11 mouse cellular contexts compared by ENCODE assay signal in the genomic region with DNA sequence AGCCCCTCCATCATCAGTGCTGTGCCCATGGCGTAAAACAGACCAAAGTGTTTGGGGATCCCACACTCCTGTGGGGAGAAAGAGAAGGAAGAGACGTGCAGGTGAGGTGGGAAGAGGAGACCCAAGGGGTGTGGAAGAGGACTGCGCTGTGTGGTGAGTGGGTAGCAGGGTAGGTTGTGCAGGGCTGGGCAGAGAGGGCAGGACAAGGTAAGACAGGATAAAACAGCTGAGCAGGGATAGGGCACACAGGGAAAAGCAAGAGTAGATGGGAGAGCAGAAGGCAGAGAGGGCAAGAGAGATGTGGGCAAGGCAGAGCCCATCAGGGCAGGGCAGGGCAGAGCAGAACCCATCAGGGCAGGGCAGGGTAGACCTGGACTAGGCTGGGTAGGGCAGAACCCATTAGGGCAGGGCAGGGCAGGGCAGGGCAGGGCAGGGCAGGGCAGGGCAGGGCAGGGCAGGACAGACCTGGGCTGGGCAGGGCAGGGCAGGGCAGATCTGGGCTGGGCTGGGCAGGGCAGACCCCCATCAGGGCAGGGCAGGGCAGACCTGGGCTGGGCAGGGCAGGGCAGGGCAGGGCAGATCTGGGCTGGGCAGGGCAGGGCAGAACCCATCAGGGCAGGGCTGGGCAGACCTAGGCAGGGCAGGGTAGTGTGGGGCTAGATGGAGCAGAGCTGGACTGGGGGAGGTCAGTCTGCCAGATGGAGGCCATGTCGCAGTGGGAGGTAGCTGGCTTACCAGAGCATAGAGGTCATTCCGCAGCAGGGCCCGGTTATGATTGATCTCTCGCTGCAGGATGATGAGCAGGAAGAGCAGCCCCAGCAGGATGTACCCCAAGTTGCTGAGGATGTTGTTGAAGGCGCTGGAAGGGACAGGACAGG. TPM values are rescaled to one million over a fixed set of nuclear protein-coding genes. Genes with fewer than 3 reads are reported as not detected.
A peak's percentile ranks its signal among the peaks of the same experiment; 100 is the strongest.
DNase-seq lines count a peak whose midpoint lies in the region; ATAC-seq and TF ChIP-seq lines count a peak whose summit lies in the region.
"Had no signal": no experiment of that assay in that cellular context is flagged by ENCODE, and none has a peak within 500 bp of the region (broad histone marks: within the 10 kb centered on the region; RNA-seq: fewer than 3 reads in every experiment).

No protein-coding gene starts in this region.

- no peak for TF ChIP-seq EP300 in lung, postnatal 0 days (IDR thresholded peaks at IDR 0.05)

- no peak overlapping the region for H3K4me3 ChIP-seq in lung, postnatal 0 days (ENCODE audit: low read depth, low read length)
- H3K4me3 ChIP-seq in macrophage (ENCODE audit: inconsistent target): no peak overlapping the region
- H3K4me3 ChIP-seq: myocyte had no signal

- H3K27ac ChIP-seq in lung, postnatal 0 days (ENCODE audit: low read length): no peak overlapping the region
- H3K27ac ChIP-seq in macrophage: 0 out of 2 replicates have a peak overlapping the region, but pooled peaks have one; percentile 10

- ATAC-seq in lung, postnatal 0 days: 0 out of 2 replicates have a peak, but pooled peaks have one; percentile 4

- no peak overlapping the region for H3K4me2 ChIP-seq in lung, postnatal 0 days (replicated peaks; ENCODE audit: low read depth, low read length)

- no peak for TF ChIP-seq CTCF in lung, postnatal 0 days (IDR thresholded peaks at IDR 0.05)

- no peak overlapping the region for H3K9ac ChIP-seq in lung, postnatal 0 days (replicated peaks; ENCODE audit: low read depth)

- no peaks in the 10 kb centered on the region for H3K79me2 ChIP-seq in macrophage (ENCODE audit: inconsistent target)

- DNase-seq in cerebellum, adult 18-20 months: peak; percentile 57 to 61
- DNase-seq in cerebellum, adult 8-10 months: no peak
- no peak for DNase-seq in lung, postnatal 0 days (ENCODE audit: low spot score)
- no peak for DNase-seq in lung, postnatal 10 days
- DNase-seq in induced T-regulatory cell, adult 2 months (ENCODE audit: low read depth): peak; percentile 14
- DNase-seq in layer of hippocampus, adult 18-20 months (ENCODE audit: low spot score in 2 of 2): no peak
- DNase-seq in layer of hippocampus, adult 11-12 months (ENCODE audit: low spot score): no peak
- DNase-seq: kidney, adult 18-20 months had no signal

- peaks cover 59% of the 10 kb centered on the region for H3K36me3 ChIP-seq in lung, postnatal 0 days (ENCODE audit: insufficient read depth, low read length)
- H3K36me3 ChIP-seq in macrophage (ENCODE audit: inconsistent target): peaks cover 64% of the 10 kb centered on the region

- H3K9me3 ChIP-seq in lung, postnatal 0 days (ENCODE audit: low read length): no peaks in the 10 kb centered on the region
- H3K9me3 ChIP-seq: G1E had no signal

- no peaks in the 10 kb centered on the region for H3K27me3 ChIP-seq in lung, postnatal 0 days (replicated peaks; ENCODE audit: insufficient read depth, low read length)

- 90% methylated on average over 8 of the region's 8 CpGs for WGBS in lung, postnatal 0 days
- whole genome bisulfite sequencing in macrophage (ENCODE audit: missing documents): 91% methylated on average over 8 of the region's 8 CpGs

- no peaks in the 10 kb centered on the region for H3K4me1 ChIP-seq in lung, postnatal 0 days (ENCODE audit: insufficient read depth, low read depth, low read length)

RNA-seq across cellular contexts. Expression of gene Tagln, which starts 8.0 kb away (rescaled TPM):
- 153 and 184 TPM in 2 replicates for polyA plus RNA-seq in lung, postnatal 0 days (2015; fragmentation: Nextera tagmentation; extraction: Ambion mirVana)
- 10 to 100 TPM in 1 of 26 experiments, 1 to 10 TPM in 20, under 1 TPM in 3, not detected in 2; 0.46 to 50.5 (median 2.8) TPM for total RNA-seq in macrophage (2018; cell fraction: chromatin; rRNA removed)
- under 1 TPM in 13 of 26 experiments, not detected in 13; 0.10 to 0.48 (median 0.18) TPM for total RNA-seq in macrophage (2018; cell fraction: cytosol; rRNA removed)
- 1 to 10 TPM in 15 of 26 experiments, under 1 TPM in 6, not detected in 5; 0.38 to 8.2 (median 1.3) TPM for total RNA-seq in macrophage (2018; cell fraction: nucleus; rRNA removed)
- polyA plus RNA-seq in macrophage (2018): 0.29 to 2.3 TPM in 2 of 3 replicates, not detected in the other
- total RNA-seq in layer of hippocampus, adult 18-20 months (2021): 1 to 10 TPM; 3.4 to 8.3 TPM

RNA-seq across cellular contexts. Expression of gene Sidt2, which starts 11.2 kb away (rescaled TPM):
- 55.4 and 58.7 TPM in 2 replicates for polyA plus RNA-seq in lung, postnatal 0 days (2015; fragmentation: Nextera tagmentation; extraction: Ambion mirVana)
- 100 to 1,000 TPM in 23 of 26 experiments, 10 to 100 TPM in 3; 72.4 to 298 (median 167) TPM for total RNA-seq in macrophage (2018; cell fraction: chromatin; rRNA removed)
- total RNA-seq in macrophage (2018; cell fraction: cytosol; rRNA removed): 100 to 1,000 TPM in 13 of 26 experiments, 10 to 100 TPM in 13; 44.5 to 165 (median 81.6) TPM
- 100 to 1,000 TPM in 13 of 26 experiments, 10 to 100 TPM in 13; 65.9 to 220 (median 115) TPM for total RNA-seq in macrophage (2018; cell fraction: nucleus; rRNA removed)
- 48.8 to 139 TPM (median 91.4 TPM) in 3 replicates for polyA plus RNA-seq in macrophage (2018)
- total RNA-seq in layer of hippocampus, adult 18-20 months (2021): 10 to 100 TPM; 69.1 to 76.4 TPM

RNA-seq across cellular contexts. Expression of gene Rnf214, which starts 37.2 kb away (rescaled TPM):
- 29.5 and 32.3 TPM in 2 replicates for polyA plus RNA-seq in lung, postnatal 0 days (2015; fragmentation: Nextera tagmentation; extraction: Ambion mirVana)
- total RNA-seq in macrophage (2018; cell fraction: chromatin; rRNA removed): 100 to 1,000 TPM in 18 of 26 experiments, 10 to 100 TPM in 8; 36.2 to 226 (median 145) TPM
- 10 to 100 TPM; 24.4 to 50.7 (median 39.8) TPM for total RNA-seq in macrophage (2018; cell fraction: cytosol; rRNA removed)
- total RNA-seq in macrophage (2018; cell fraction: nucleus; rRNA removed): 100 to 1,000 TPM in 5 of 26 experiments, 10 to 100 TPM in 21; 33.3 to 106 (median 74.4) TPM
- polyA plus RNA-seq in macrophage (2018): 17.7 to 39.2 TPM (median 25.2 TPM) in 3 replicates
- 10 to 100 TPM; 71.8 to 73.2 TPM for total RNA-seq in layer of hippocampus, adult 18-20 months (2021)

RNA-seq across cellular contexts. Expression of gene Pcsk7, which starts 37.6 kb away (rescaled TPM):
- 21.1 and 22.3 TPM in 2 replicates for polyA plus RNA-seq in lung, postnatal 0 days (2015; fragmentation: Nextera tagmentation; extraction: Ambion mirVana)
- total RNA-seq in macrophage (2018; cell fraction: chromatin; rRNA removed): 100 to 1,000 TPM in 22 of 26 experiments, 10 to 100 TPM in 4; 68.2 to 200 (median 119) TPM
- 10 to 100 TPM; 13.6 to 28.3 (median 18.6) TPM for total RNA-seq in macrophage (2018; cell fraction: cytosol; rRNA removed)
- total RNA-seq in macrophage (2018; cell fraction: nucleus; rRNA removed): 100 to 1,000 TPM in 2 of 26 experiments, 10 to 100 TPM in 24; 47.1 to 195 (median 76.8) TPM
- polyA plus RNA-seq in macrophage (2018): 11.9 to 20.7 TPM (median 16.3 TPM) in 3 replicates
- total RNA-seq in layer of hippocampus, adult 18-20 months (2021): 10 to 100 TPM; 21.4 to 23.1 TPM

Comparison
In these comparisons a context has a peak if more than half of its experiments do, and no peak if none do; other contexts are left out.
1. DNase-seq: peak in cerebellum, adult 18-20 months (2 of 2) and induced T-regulatory cell, adult 2 months (single experiment); none in cerebellum, adult 8-10 months (single experiment), lung, postnatal 0 days (single experiment), lung, postnatal 10 days (single experiment), layer of hippocampus, adult 18-20 months (0 of 2) and layer of hippocampus, adult 11-12 months (single experiment).
2. RNA of gene Tagln, which starts 8.0 kb away (polyA plus RNA-seq): 153 to 184 TPM in lung, postnatal 0 days; 0.29 to 2.3 TPM in macrophage; every median in the first group is over 10 times any median in the second.